Mouse (Mus musculus) heart, adult 11 months (tissue): ENCODE results near the gene Lhx2.
A peak's percentile ranks its signal among the peaks of the same experiment; 100 is the strongest.

Source experiments
- DNase-seq: peaks from one replicate; pipeline ENCODE4 v3.0.0; 2022

The Lhx2 gene

GRCm38 (mm10) chr2:38347811-38348551, 8.9 kb downstream of the Lhx2 start:
- DNase-seq, result peak; percentile 83

- DNase-seq, result peak; percentile 83
These were observed 9.8 kb downstream of the Lhx2 start for GRCm38 (mm10) chr2:38348660-38349420.

- DNase-seq, result peak; percentile 88
These were observed 10.6 kb downstream of the Lhx2 start for GRCm38 (mm10) chr2:38349447-38350350.

- peak; percentile 87 for DNase-seq
These were observed 11.3 kb downstream of the Lhx2 start for GRCm38 (mm10) chr2:38350386-38350785.

GRCm38 (mm10) chr2:38350796-38351195, 11.7 kb downstream of the Lhx2 start:
- DNase-seq, result peak; percentile 98

- DNase-seq, result no peak
These were observed 12.7 kb downstream of the Lhx2 start for GRCm38 (mm10) chr2:38351641-38352320.

GRCm38 (mm10) chr2:38352321-38353007, 13.4 kb downstream of the Lhx2 start:
- no peak for DNase-seq

- no peak for DNase-seq
These were observed 13.9 kb downstream of the Lhx2 start for GRCm38 (mm10) chr2:38353008-38353379.

GRCm38 (mm10) chr2:38353664-38354063, 14.6 kb downstream of the Lhx2 start:
- DNase-seq, result no peak

GRCm38 (mm10) chr2:38354179-38354716, 15.2 kb downstream of the Lhx2 start:
- DNase-seq, result no peak

- no peak for DNase-seq
These were observed 15.8 kb downstream of the Lhx2 start for GRCm38 (mm10) chr2:38354717-38355510.

GRCm38 (mm10) chr2:38355731-38356427, 16.8 kb downstream of the Lhx2 start:
- DNase-seq, result no peak

GRCm38 (mm10) chr2:38356428-38357260, 17.6 kb downstream of the Lhx2 start:
- no peak for DNase-seq

- DNase-seq, result no peak
These were observed 18.5 kb downstream of the Lhx2 start for GRCm38 (mm10) chr2:38357294-38358246.

GRCm38 (mm10) chr2:38358611-38359010, 19.5 kb downstream of the Lhx2 start:
- no peak for DNase-seq

- DNase-seq, result no peak
These were observed 20.1 kb downstream of the Lhx2 start for GRCm38 (mm10) chr2:38359186-38359585.

- DNase-seq, result no peak
These were observed 20.7 kb downstream of the Lhx2 start for GRCm38 (mm10) chr2:38359811-38360210.

GRCm38 (mm10) chr2:38366222-38366621, 27.1 kb downstream of the Lhx2 start:
- no peak for DNase-seq
